Mouse (Mus musculus): ENCODE measurements around the gene Cd1d1.

DNA sequence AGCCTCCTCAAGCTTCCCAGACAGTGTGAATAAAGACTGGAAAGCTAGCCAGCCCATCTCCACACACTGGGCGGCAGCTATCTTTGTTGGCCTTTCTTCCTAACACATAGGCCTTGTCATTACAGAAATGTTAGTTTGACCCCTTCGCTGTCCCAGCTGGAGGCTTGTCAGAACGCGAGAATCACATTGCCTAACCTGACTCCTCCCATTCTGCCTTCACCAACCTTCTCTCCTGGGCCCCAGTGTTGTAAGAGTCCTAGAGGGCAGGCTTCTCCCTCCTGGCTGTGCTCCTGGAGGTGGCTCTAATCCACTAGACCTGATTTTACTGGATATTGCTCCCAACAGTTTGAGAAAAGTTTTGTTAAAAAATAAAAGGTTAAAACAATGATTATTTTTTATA, 1.4 kb upstream of the Cd1d1 start:
- TF ChIP-seq POLR2A (IDR thresholded peaks at IDR 0.05; ENCODE audit: borderline replicate concordance, extremely low read depth, insufficient read depth, insufficient read length, poor library complexity, severe bottlenecking) (no peak), CTCF (IDR thresholded peaks at IDR 0.05; ENCODE audit: borderline replicate concordance, extremely low read depth, insufficient read depth, insufficient read length) (no peak)

Data from brain, embryonic 14.5 days (tissue).